Mouse (Mus musculus) brain, adult 2 months (tissue): ENCODE measurements around the gene Mzf1.
"Not testable (repeated sequence)": the region's sequence is repeated elsewhere in the genome, so short reads cannot be mapped to it uniquely, and the experiment has no call there.

Experiments used
- DNase-seq: peaks from one replicate; pipeline ENCODE4 v3.0.0; 2011; ENCODE audit warnings: low read depth, low spot score

Gene Mzf1

DNA sequence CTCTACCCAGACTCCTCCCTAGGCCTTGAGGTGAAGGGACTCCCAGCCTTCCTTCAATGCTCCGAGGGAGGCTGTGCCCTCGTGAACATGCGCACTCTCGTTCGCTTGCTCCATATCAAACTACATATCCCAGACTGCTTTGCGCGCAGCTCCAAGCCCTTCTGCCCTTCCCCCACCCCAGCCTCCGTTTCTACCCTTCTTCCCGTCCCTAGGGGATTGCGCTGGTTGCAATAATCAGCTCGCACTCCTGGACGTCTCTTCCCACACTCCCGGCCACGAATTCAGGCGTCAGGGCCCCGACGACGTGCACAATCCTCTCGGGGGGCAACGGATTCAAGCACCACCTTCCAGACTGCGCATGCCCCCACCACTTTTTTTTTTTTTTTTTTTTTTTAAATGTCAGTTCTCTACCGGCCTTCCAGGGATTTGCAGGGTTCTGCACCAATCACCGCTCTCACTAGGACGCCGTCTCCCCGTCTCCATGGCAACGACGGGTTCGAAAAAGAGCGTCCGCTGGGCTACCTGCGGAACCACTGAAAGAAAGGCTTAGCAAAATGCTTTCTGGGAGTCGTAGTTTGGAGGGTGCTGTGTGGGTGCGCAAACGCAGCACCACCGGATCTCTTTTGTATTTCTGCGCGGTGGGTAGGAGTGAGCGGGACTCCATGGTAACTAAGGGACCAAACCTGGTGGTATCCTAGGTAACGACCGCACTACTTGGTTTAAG is at the start of gene Mzf1:
TSS of gene Mzf1 (minus strand) at position 478 of the 724 bp plus-strand sequence.
- peak; percentile 100 for DNase-seq

DNA sequence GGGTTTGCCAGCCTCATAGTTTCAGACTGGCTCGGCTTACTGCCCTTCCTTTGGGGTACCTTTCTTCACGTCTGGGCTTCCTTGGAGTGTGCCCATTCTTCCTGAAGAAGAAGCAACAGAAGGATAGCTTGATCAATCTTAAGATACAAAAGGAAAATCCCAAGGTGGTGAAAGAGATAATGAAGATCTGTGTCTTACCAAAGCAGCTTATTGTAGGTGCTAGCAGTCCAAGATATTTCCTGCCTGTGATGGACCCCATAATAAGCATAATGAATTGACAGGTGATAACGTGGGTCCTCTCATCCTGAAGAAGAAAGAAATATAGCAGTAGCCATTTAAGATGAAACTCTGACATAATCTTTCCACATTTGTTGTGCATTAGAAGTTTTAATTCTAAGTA is 40.5 kb upstream of the Mzf1 start, which contains the start of gene Vmn1r85:
TSS of gene Vmn1r85 (minus strand) at position 101 of the 400 bp plus-strand sequence.
- DNase-seq = no peak

GRCm38 (mm10) chr7:13072293-13072692 is 17.7 kb upstream of the Mzf1 start:
- DNase-seq = no peak

- DNase-seq = not testable (repeated sequence)
These were observed 8.8 kb upstream of the Mzf1 start for GRCm38 (mm10) chr7:13063399-13063798.

- no peak for DNase-seq
These were observed 5.0 kb upstream of the Mzf1 start for GRCm38 (mm10) chr7:13059536-13059935.

DNA sequence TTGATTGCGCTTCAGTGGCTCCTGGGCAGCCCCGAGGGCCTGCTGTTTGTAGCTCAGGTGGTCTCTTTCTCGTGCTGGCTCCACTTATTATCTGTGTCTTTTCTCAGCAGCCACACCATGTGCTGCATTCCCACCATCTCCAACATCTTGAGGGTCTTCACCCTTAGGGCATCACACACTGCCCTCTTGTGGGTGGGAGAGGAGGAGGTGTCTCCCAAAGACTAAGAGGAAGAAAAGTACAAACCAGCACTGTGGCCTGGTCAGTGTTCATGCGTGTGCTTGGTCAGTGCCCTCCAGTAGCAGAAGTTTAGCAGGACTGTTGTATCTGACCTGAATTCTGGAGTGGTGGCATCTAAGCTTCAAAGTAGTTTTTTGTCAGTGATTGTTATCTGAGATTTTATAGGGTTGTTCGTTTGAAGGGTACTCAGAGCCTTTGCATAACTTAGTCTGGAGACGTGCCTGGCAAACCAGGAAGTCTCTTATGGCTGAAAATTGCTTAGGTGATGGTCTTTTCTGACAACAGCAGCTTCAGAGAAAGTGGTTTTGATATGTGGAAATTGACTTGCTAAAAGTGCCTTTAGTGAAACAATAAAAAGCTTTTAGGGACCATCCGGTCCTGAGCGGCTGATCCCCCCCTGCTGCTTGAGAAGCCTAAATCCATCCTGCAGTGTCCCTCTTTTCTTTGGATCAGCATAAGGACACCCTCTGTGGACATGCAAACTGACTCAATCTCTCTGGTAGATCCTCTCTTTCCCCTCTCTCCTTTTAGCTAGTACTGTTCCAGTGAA is 2.5 kb upstream of the Mzf1 start:
- no peak for DNase-seq

GRCm38 (mm10) chr7:13053961-13054286 is 640 bp downstream of the Mzf1 start:
- DNase-seq = no peak

DNA sequence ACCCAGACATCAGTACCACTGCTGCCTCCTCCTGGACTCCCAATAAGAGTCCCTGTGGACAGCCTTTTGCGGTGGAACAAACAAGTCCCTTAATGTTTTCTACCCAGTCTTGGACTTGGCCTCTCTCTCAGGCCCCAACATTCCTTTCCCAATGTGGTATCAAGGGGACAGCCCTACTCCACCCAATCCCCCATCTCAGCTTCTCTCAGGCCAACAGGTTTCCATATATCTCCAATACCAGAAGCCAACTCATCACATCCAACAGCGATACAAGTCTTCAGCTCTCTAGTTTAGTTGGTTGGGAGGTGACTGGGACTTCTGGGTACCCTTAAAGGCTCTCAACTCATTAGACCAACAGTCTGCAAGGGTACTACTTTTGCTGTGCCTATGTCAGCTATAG is 1.1 kb downstream of the Mzf1 start:
- no peak for DNase-seq

DNA sequence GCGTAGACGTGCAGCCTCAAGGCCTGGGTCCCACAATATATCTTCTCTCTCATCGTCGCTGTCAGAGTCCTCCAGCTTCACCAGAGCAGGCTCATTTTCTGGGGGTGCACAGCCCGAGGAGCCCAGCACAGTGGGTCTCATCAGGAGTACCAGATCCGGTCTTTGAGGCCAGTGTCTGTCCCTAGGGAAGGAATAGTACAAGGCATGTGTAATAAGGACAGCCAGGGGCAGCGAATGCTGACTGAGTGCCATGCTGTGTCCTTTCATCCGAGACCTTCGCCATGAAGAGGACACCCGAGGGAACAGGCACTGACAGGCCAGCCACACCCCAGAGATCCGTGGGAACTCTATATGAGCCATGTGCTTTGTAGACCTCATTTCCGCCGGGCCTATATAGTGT is 1.6 kb downstream of the Mzf1 start:
- no peak for DNase-seq

GRCm38 (mm10) chr7:13046084-13046483 is 8.5 kb downstream of the Mzf1 start:
- peak; percentile 84 for DNase-seq

- no peak for DNase-seq
These were observed 10.3 kb downstream of the Mzf1 start for GRCm38 (mm10) chr7:13044254-13044625.

- peak; percentile 86 for DNase-seq
These were observed 10.9 kb downstream of the Mzf1 start for GRCm38 (mm10) chr7:13043445-13044253.

DNA sequence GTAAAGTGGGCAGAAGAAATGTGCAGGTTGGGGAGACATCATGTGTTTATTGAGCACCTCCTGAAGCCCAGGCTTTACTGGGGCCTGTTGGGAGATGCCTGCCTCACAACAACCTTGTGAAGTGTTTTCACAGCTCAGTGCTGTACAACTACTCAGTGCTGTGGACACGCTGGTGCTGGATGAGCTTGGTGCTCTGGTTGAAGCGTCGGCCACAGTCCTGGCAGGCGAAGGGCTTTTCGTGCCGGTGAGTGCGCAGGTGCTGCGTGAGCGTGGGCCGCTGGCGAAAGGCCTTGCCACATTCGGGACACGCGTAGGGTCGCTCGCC is 11.5 kb downstream of the Mzf1 start:
- peak; percentile 69 for DNase-seq

- no peak for DNase-seq
These were observed 12.1 kb downstream of the Mzf1 start for GRCm38 (mm10) chr7:13042511-13042910.

DNA sequence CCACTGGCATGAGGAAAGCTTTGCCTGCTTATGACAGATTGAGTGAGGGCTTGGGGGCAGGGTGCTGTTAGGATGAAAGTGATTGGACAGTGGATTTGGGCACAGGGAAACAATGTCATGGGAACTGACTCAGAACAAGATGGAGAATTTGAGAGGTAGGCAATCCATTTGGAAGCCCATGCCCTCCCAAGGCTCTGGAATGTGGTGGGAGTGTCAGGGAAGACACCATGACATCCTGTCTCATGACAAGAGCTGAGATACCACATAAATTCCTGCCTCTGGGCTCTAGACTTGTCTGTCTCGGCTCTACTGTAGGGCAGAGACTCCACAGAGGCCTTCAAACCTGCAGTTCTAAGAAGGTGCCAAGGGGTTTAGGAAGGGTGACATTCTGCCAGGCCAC is 13.3 kb downstream of the Mzf1 start:
- no peak for DNase-seq

DNA sequence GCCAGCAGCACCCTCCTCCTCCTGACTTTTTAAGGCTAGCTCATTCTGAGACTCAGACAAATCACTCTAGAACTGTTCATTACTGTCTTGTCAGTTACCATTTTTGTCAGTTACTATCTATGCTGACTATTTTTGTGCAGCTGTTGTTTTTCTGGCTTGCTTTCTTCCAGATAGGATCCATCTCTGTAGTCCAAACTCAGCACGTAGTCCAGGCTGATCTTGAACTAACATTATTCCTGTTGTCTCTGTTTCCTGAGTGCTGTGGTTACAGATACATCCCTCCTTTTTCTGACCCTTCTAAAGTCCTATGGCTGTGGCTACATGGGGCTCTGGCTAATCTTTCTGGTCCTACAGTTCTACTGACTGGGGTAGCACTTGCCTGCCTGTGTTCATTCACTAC is 15.4 kb downstream of the Mzf1 start:
- no peak for DNase-seq

- DNase-seq = peak; percentile 60
These were observed 15.9 kb downstream of the Mzf1 start for GRCm38 (mm10) chr7:13038621-13039169.

DNA sequence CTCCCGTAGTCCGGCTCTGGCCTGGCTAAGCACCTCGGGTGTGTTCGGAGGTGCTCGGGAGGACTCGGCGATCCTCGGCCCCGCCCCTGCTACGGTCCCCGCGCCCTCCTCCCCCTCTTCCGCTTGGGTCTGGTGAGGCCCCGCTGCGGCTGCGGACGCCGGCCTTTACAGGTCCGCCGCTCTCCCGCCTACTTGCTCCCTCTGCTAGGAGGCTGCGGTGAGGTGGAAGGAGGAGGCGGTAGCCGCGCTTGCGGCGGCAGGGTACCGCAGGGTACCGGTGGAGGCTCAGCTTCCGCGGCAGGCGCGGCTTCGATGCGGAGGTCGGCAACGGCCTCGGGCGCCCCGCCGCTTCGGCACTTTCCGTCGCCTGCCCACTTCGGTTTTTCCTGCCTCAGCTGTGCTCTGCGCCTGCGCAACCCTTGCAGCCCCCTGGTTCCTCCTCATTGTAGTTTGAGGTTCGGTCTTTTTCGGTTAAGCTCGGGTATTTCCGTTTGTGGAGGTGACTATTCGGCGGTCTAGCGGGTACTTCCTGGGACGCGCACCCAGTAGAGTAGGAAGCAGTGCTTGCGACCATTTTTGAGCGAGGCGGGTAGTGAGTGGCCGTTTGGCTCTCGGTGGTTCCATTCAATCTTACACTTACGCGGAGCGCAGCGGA is 16.5 kb downstream of the Mzf1 start, which contains the start of gene Ube2m:
TSS of gene Ube2m (minus strand) at position 375 of the 655 bp plus-strand sequence.
- peak; percentile 99 for DNase-seq

DNA sequence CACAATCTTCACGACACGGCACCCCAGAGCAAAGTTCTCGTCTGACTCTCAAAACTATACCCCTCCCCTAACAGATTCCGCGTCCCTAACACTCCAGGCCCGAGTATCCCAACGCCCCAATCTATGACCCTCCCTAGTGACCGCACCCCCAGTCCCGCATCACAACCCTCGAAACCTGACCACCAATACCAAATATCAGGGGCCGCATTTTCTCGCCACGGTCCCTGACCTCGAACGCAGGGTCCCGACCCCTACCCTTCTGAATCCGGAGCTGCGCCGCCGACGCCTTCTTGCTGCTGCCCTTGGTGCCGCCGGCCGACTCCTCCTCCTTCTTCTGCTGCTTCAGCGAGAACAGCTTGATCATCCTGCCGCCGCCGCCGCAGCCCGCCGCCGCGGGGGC is 17.2 kb downstream of the Mzf1 start:
- no peak for DNase-seq

DNA sequence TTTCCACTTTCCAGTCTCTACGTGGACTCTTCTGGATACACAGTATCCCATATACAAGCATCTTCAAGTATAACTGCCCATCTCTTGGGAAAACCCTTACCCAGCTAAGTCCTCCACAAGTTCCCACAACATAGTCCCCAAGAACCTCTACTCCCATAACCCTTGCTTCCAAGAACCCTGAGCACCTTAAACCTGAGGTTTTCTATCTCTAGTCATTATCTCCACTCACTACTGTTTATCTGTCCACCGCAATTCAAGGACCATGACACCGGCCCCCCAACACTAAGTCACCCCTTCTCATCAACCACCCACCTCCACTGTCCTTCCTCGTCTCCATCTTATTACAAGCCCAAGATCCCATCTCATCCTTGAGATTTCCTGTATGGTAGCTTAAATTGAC is 17.8 kb downstream of the Mzf1 start:
- no peak for DNase-seq

GRCm38 (mm10) chr7:13035211-13035855 is 19.2 kb downstream of the Mzf1 start:
- no peak for DNase-seq
